Mouse (Mus musculus) layer of hippocampus, adult 18-20 months (tissue): ENCODE results near the gene Kalrn. TPM values are rescaled to one million over a fixed set of nuclear protein-coding genes. Genes with fewer than 3 reads are reported as not detected.
A peak's percentile ranks its signal among the peaks of the same experiment; 100 is the strongest.

Experiments
- DNase-seq, 2 experiments: peaks; one replicate each; pipeline ENCODE4 v3.0.0; 2022; ENCODE audit warnings: low spot score in 2 of 2
- long read RNA-seq: library from polyadenylated mRNA; stranded (forward); transcript quantifications from one replicate; pipeline ENCODE4 v2.0.0, GENCODE M21; 2021
- total RNA-seq, 2 experiments: library from RNA; stranded (reverse); gene quantifications; 2 replicates each; pipeline ENCODE4 v1.2.3; 2021

Kalrn gene
- total RNA-seq = 100 to 1,000 TPM; 468 to 527 TPM
- long read RNA-seq, full-length matches to known transcripts = 27 of 91 reads
- long read RNA-seq, partial matches to known transcripts = 14 of 91 reads
- long read RNA-seq, other reads (novel, unspliced or antisense) = 50 of 91 reads

DNA sequence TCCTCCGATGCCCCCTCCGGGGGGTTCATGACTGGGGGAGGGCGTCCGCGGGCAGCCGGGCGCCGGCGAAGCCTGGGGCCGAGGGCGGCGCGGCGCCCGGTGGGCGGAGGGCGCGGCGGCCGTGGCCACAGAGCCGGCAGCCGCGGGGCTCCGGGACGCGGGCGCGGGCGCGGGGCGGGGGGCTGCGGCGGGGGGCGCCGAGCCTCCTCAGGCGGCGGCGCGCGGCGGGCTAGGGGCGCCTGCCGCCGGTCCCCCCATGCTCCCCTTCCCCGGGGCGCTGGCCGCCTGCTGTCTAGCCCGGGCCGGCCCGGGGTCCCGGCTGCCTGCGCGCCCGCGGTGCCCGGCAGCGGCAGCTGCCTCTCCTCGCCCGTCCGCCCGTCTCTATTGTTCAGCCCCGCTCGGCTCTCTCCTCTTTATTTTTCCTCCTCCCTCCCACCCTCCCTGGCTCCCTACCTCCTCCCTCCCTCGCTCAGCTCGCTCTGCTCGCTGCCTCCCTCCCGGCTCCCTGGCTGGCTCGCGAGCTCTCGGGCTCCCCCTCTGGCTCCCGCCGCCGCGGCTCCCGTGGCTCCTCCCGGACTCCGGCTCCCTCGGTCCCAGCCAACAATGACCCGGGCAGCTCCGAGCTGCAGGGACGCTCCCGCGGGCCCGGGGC is at the start of gene Kalrn:
Kalrn (minus strand) TSS at position 382 of the 652 bp plus-strand sequence.
- DNase-seq = peak; percentile 87 to 92

DNA sequence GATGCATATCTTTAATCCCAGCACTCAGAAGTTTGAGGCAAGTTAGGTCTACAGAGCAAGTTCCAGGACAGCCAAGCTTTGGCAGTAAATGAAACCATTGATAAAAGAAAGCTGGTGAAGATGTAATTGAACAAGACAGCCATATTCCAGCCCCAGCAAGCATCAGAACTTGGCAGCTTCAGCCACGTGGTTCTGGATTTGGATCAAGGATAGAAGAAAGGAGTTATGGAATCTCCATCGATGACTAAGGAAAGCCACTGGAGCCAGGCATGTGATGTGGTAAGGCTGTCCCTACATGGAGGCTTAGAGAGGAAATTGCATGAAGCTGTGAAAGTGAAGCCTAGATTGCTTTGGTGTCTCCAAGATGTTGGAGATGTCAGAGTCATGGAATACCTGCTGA is 40.7 kb upstream of the Kalrn start:
- no peak for DNase-seq

DNA sequence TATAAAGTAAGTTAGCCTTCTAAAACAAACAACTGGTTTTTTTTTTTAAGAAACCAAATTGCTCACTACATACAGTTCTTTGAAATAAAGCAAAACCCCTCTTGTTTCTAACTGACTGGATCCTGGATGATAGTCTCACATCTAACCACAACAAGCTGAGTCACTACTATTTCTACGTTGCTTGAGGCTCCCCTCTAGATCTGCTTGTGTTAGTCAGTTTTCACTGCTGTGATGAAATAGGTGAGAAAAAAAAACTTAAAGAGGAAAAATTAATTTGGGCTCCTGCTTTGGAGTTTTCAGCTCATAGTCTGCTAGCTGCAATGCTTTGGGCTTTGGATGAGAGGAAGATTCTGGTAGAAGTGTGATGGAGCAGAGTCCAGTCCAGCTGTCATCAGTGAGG is 36.8 kb upstream of the Kalrn start:
- DNase-seq = no peak

DNA sequence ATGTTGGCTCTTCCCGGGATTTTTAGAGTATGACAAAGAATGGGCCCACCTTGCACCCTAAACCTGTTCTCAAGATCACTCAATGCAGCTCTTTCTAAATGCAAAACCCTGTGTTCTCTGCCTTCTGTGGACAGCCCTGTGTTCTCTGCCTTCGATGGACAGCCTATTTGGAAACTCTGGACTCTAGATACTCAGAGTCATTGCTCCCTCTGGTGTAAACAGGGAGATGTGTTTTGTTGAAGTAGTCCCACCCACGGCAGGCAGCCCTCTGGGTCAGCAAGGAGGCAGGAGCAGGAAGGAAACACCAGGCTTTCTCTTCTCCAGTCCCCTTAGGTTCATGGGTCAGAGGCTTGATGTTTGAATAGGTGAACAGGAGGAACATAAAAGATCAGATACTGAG is 32.3 kb upstream of the Kalrn start:
- DNase-seq = no peak

GRCm38 (mm10) chr16:34603854-34604253 is 30.5 kb upstream of the Kalrn start:
- no peak for DNase-seq

- DNase-seq = no peak
Measured at GRCm38 (mm10) chr16:34603076-34603475, 29.7 kb upstream of the Kalrn start.

- DNase-seq = no peak
Measured at GRCm38 (mm10) chr16:34601954-34602353, 28.6 kb upstream of the Kalrn start.

DNA sequence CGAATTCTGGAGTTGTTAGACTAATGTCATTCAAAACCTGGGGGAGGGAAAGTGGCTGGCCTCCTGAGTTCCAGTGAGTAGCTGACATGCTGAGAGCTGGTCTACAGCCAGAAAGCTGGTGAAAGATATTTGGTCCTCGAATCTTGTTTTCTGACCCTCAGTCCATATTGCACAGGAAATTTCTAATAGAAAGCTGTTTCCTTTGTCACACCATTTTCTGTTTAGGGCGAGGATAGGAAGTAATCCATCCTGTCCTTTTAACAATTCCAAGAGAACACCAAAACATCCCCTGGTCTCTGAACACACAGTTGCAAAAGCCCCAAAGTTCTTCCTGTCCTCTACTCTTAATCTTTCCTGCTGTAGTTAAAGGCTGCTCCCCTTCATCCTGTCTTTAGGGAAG is 22.0 kb upstream of the Kalrn start:
- DNase-seq = no peak

GRCm38 (mm10) chr16:34594597-34595262 is 21.4 kb upstream of the Kalrn start:
- no peak for DNase-seq

- no peak for DNase-seq
Measured at GRCm38 (mm10) chr16:34592696-34593095, 19.4 kb upstream of the Kalrn start.

GRCm38 (mm10) chr16:34591934-34592333 is 18.6 kb upstream of the Kalrn start:
- DNase-seq = no peak

GRCm38 (mm10) chr16:34579671-34580326 is 6.5 kb upstream of the Kalrn start:
- no peak for DNase-seq

DNA sequence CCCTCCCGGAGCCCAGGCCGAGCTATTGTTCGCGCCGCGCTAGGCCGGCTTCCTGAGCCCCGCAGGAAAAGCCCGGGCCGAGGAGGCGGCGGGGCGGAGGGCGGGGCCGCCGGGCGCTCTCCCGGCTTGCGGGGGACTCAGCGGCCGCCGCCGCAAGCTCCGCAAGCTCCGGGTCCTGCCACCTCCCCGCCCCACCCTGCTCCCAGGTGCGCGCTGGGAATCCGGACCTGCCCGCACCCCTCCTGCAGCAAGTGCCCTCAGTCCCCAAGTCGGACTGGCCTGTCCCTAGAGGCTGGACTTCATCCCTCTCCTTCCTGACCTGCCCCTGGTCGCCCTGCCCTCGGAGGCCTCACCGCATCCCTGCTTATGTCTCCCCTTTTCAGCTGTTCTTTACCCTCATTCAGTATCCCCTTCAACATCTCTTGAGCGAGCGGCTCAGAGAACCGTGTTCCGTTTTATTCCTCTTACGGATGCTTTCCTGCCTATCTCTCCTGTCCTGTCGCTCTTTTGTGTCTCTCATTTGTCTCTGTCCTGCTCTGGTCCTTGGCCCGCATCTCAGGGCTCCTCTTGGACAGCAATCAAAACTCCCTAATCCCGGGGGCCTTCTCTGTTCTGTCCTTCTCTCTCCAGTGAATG is 642 bp upstream of the Kalrn start:
- peak in 1 of 2 experiments; percentile 42 for DNase-seq

- peak in 1 of 2 experiments; percentile 60 for DNase-seq
Measured at GRCm38 (mm10) chr16:34572406-34573150, 754 bp downstream of the Kalrn start.

GRCm38 (mm10) chr16:34571931-34572405 is 1.4 kb downstream of the Kalrn start:
- peak in 1 of 2 experiments; percentile 24 for DNase-seq

GRCm38 (mm10) chr16:34569897-34570296 is 3.4 kb downstream of the Kalrn start:
- DNase-seq = no peak

DNA sequence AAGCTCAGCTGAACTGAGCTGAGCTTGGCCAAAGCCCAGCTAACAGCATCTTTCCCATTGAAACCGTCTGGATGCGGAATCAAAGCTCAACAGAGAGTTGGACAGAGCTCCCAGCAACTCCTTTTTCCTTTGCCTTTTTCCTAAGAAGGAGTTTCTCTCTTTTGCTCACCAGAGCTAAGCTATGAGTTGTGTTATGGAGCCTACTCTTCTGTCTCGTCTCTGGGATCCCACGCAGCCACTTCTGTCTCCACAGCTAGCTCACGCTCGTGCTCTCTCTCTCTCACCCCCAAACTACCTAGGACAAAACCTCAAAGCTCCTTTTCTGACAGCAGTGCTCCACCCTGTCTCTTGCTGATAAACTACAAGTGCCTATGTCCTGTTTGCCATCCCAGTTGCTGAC is 4.5 kb downstream of the Kalrn start:
- no peak for DNase-seq

DNA sequence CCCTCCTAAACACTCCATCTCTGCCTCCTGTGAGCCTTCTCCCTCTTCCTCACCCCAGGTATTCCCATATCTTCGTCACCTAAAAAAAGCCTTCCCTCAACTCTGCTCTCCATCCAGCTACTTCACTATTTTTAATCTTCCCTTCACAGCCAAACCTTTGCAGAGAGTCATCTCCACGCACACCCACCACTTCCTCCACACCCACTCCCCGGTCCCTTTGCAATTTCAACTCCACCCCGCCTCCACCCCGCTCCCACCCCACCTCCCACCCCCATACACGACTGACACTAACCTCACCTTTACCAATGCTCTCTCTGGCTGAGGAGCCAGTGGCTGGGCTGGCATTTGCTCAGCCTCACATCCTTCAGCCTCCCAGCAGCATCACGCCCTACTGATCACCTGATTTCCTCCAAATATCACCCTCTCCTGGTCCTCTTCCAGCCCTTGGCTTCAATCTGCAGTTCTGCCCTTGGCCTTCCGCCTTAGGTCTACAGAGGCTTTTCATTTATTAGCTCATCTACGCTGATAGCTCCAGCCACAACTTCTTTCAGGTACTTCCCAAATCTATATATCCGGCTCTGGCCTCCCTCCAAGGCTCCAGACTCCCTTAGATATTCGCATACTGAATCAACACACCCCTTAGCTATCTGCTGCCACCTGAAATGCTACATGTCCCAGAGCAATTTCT is 9.6 kb downstream of the Kalrn start:
- no peak for DNase-seq

DNA sequence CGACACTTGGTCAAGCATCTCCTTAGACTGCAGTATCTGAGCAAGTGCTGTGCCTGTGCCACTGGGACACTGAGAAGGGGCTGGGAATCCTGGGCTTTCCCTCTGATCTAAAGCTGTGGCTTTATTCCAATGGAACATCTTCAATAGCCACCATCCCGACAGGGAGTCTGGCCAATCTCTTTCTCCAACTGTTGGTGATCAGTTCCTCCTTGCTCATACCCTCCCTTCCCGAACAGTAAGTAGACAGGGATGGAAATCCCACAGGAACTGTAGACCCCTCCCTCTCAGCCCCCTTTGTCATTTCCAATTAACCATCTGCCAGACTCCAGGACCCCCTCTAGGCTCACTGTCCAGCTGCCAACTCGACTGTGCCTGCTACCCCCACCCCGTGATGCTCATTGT is 11.6 kb downstream of the Kalrn start:
- no peak for DNase-seq

DNA sequence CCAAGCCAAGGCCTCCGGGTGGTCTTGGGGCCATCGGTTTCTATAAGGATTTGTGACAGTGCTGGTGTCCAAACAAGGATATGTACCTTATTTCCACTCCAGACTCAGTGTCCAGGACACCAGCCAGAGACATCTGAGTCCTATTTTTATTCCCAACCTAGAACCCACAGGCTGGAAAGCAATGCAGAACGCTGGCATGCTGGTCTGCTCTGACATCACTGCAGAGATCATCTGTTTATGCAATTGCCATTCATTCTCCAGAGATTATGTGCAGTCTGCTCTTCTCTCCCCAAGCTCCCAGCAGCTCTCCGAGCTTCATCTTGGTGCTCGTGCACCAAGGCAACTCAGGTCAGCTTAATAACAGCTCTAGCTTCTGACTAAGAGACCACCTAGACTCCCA is 12.5 kb downstream of the Kalrn start:
- peak in 1 of 2 experiments; percentile 70 for DNase-seq
